Mouse (Mus musculus): ENCODE measurements around the gene Fabp3. TPM values are rescaled to one million over a fixed set of nuclear protein-coding genes. Genes with fewer than 3 reads are reported as not detected.

The Fabp3 gene
- polyA plus RNA-seq (2012; rRNA removed) = 79.3 and 94.3 TPM in 2 replicates

GRCm38 (mm10) chr4:130308231-130309081 is at the start of gene Fabp3, which contains the start of gene Gm10570:
TSS of gene Fabp3 (plus strand) at chr4:130308595.
TSS of gene Gm10570 (minus strand) at chr4:130308674.

GRCm38 (mm10) chr4:130279105-130279504 is 29.3 kb upstream of the Fabp3 start, which contains the start of gene Serinc2:
TSS of gene Serinc2 (minus strand) at chr4:130279205.

DNA sequence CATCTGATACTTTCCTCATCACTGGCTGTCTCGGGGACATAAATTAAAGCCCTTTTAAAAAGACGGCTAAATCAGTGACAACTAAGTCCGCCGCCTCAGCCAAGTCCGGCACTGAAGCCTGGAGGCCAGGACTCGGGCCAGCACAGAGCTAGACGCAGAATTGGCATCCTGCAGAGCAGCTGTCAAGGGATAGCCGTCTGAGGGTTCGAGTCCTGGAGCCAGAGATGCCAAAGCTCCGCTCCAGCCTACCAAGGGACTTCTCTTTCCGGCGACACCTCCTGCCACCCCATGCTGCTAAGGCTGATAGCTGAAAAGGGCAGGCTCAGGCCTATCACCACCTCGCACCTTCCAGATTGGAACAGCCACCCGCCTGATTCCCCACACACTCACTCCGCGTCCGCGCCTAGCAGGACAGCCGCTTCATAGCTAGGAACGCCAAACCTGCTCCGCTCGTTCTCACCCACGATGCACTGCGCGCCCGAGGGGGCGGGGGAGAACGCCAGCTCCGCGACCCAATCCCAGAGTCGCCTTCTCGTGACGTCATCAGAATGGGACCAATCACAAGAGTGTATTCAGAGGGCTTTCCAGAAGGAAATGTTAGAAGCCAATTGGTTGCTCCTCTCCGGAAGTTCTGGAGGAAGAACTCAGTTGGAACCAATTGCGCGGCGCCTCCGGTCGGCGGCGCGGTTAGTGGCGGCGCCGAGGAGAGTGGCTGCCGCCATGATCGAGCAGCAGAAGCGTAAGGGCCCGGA is 51.3 kb downstream of the Fabp3 start, which contains the start of the genes Zcchc17 and Snrnp40:
Gene Zcchc17, minus strand, starts transcription at position 458 of the 752 bp plus-strand sequence.
Gene Snrnp40, plus strand, starts transcription at position 647 of the 752 bp plus-strand sequence.

Other genes starting within 250 kb of the Fabp3 start
- 132 and 135 TPM in 2 replicates for gene Pef1, start 206.0 kb upstream of the Fabp3 start, polyA plus RNA-seq (2012; rRNA removed)
- gene Hcrtr1, start 169.2 kb upstream of the Fabp3 start, polyA plus RNA-seq (2012; rRNA removed) = 1.1 and 2.0 TPM in 2 replicates
- gene Tinagl1, start 133.5 kb upstream of the Fabp3 start, polyA plus RNA-seq (2012; rRNA removed) = 120 and 135 TPM in 2 replicates
- not detected in 2 replicates for gene Gm853, start 86.2 kb upstream of the Fabp3 start, polyA plus RNA-seq (2012; rRNA removed)
- gene Serinc2, start 29.4 kb upstream of the Fabp3 start, polyA plus RNA-seq (2012; rRNA removed) = 40.8 and 41.5 TPM in 2 replicates
- not detected in 2 replicates for gene Gm10570, start 79 bp downstream of the Fabp3 start, polyA plus RNA-seq (2012; rRNA removed)
- gene Zcchc17, start 51.3 kb downstream of the Fabp3 start, polyA plus RNA-seq (2012; rRNA removed) = 24.8 and 26.9 TPM in 2 replicates
- 41.8 and 52.8 TPM in 2 replicates for gene Snrnp40, start 51.5 kb downstream of the Fabp3 start, polyA plus RNA-seq (2012; rRNA removed)

All from ovary, adult 2 months (tissue).